Mouse (Mus musculus): ENCODE data around the gene Cyp8b1.

Gene Cyp8b1

GRCm38 (mm10) chr9:121914226-121914757 lies 1.8 kb downstream of the Cyp8b1 start:
- DNase-seq = no peak

GRCm38 (mm10) chr9:121912786-121913185 lies 3.3 kb downstream of the Cyp8b1 start:
- DNase-seq = no peak

DNA sequence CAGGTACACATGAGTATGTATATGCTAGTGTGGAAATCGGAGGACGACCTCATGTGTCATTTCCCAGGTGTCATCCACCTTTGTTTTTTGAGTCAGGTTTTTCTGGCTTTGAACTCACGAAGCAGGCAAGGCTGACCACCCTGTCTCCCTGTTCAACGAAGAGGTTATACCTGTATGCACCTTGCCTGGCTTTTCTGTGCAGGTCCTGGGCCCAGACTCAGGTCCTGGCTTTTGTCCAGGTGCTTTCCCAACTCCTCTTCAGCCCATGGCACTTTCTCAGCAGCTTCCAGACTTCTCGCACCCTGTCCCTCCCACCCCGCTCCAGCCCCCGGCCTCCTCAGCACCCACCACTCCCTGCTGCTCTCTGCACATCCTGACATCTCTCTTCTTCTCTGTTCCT lies 4.9 kb downstream of the Cyp8b1 start:
- no peak for DNase-seq

GRCm38 (mm10) chr9:121909635-121910034 lies 6.5 kb downstream of the Cyp8b1 start:
- no peak for DNase-seq

GRCm38 (mm10) chr9:121908321-121908720 lies 7.8 kb downstream of the Cyp8b1 start:
- DNase-seq = no peak

DNA sequence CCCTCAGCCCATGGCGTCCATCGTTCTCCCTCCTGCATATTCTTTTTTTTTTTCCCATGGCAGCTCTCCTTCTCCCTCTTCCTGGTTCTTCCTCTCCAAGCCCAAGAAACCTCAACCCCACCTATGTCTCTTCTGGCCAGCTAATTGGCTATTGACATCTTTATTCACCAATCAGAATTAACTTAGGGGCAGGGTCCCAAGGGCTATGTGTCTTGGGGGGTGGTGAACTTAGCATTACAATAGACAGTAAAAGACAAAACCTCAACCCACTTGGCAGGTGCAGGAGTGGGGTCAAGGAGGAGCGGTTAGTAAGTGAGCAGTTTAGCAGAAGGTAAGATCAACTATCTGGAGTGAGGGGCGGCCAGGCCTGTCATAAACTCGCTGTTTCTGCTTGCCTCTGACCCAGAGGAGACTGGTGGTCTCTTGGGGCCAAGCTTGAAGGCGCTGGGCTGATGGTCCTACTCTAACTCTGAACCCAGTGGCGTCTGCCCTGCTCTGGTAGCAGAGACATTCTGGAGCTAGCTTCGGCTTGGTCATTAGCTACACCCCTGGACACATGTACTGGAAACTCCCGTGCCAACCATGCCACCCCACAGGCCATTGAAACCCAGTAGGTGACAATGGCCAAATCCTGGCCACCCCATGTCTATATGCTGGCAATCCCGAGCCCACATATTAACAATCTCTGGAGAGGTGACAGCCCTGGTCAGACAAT lies 8.6 kb downstream of the Cyp8b1 start:
- no peak for DNase-seq

DNA sequence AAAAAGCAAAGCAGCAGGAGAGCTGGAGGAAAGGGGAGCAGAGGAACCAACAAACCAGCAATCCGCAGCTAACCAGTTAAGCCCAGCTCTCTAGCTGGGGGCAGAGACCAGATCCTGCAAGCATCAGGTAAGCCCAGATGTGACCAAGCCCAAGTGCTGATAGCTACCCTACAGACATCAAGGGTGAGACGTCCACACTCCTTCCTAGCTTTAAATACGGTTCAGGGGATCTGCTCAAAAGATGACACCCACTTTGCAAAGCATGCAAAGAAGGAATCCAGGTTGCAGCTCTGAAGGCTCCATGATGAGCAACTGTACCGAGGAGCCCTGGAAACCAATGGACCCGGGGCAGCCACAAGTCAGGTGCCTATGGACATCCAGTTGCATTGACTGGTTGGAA lies 9.6 kb downstream of the Cyp8b1 start:
- no peak for DNase-seq

GRCm38 (mm10) chr9:121905556-121906185 lies 10.4 kb downstream of the Cyp8b1 start:
- DNase-seq = no peak

DNA sequence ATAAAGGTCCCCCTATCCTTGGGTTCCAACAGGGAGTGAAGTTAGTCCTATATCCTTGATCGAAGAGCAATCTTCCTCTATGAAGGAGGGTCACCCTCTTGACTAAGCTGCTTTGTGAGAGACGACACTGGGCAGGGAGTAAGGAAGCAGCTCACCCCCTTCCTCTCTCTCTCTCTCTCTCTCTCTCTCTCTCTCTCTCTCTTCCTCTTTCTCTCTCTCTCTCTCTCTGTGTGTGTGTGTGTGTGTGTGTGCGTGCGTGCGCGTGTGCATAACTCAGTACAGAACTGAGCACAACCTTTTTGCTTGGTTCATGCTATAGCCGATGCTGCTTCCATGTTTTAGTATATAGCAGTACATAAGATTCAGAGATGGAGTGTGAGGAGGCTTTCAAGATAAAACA lies 11.2 kb downstream of the Cyp8b1 start:
- no peak for DNase-seq

DNA sequence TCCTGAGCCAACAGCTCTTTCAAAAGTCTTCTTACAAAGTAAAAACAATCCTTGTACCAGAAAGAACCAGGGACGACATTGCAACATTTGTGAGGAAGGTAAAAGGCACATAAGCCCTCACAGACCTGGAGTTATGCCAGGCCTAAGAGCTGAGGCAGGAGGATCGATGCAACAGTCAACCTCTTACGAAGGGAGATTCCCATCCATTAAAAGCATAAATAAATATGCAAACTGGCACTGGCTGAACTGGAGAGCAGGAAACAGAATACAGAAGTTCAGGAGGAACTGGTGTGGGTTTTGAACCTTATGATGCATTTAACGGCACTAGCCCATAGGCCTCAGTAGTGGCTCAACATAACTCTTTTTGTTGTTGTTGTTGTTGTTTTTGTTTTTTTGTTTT lies 11.8 kb downstream of the Cyp8b1 start:
- DNase-seq = no peak

GRCm38 (mm10) chr9:121903476-121904305 lies 12.4 kb downstream of the Cyp8b1 start:
- DNase-seq = no peak

DNA sequence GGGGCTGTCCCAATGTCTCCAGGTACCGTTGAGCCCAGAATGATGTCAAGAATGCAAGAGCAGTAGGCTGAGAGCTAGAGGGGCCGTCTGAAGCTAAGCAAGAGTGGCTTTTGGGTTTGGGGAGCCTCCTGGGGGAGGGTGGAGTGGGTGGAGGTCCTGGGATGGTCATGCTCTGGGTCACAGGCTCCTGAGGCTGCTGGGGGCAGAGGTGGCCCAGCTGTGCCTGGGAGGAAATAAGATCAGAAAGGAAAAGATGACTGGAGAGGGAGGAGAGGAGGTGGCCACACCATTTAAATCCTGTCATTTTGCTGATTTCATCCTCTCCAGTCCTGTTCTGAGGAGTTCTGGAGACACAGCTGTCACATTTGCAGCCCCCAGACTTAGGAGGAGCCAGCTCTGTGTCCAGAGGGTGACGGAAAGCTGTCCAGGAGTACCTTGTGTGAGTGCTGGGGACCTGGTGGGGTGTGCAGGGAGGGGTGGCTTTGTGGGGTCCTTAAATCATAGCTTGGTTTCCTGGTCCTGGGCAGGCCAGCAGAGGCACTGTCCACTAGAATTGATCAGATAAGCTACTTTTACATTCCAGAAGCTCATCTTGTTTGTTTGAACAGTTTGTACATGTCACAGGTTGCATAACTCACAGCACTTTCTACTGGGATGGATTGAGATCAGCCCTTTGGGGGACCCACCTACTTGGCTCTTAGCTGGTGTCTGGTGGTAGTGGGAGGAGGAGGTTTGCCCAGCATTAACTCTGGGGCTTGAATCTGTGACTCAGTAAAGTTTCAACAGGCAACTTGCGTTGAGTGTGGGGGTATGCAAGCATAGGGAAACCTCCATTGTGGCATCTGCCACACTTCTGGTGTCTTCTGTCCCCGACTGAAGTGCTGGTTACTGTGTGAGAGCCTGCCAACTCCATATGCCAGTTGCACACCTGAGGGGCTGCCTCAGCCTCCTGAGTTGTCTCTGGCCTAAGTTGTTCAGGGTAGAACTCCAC lies 14.1 kb downstream of the Cyp8b1 start:
- DNase-seq = no peak

GRCm38 (mm10) chr9:121900282-121900855 lies 15.7 kb downstream of the Cyp8b1 start:
- DNase-seq = no peak

GRCm38 (mm10) chr9:121899306-121899705 lies 16.8 kb downstream of the Cyp8b1 start:
- no peak for DNase-seq

DNA sequence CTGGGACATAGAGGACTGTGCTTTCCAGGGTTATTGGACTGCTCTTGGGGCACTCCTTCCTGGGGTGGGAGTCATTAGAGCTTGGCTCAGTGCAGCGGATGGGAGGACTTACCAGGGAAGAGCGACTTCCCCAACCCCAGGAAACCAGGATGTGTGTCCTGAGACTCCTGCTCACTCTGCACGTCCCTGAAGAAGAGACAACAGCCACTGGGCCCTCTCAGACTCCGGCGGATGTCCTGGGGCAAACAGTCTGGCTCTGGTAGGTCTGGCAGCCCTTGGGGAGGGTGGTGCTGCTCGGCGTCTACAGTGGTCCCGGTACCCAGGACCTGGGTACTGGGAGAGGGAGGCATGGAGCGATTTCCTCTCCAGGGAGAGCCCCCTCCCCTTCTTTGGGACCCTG lies 17.9 kb downstream of the Cyp8b1 start, which contains the start of gene Ackr2:
TSS of gene Ackr2 (plus strand) at position 111 of the 400 bp plus-strand sequence.
- no peak for DNase-seq

GRCm38 (mm10) chr9:121896820-121897219 lies 19.3 kb downstream of the Cyp8b1 start:
- no peak for DNase-seq

DNA sequence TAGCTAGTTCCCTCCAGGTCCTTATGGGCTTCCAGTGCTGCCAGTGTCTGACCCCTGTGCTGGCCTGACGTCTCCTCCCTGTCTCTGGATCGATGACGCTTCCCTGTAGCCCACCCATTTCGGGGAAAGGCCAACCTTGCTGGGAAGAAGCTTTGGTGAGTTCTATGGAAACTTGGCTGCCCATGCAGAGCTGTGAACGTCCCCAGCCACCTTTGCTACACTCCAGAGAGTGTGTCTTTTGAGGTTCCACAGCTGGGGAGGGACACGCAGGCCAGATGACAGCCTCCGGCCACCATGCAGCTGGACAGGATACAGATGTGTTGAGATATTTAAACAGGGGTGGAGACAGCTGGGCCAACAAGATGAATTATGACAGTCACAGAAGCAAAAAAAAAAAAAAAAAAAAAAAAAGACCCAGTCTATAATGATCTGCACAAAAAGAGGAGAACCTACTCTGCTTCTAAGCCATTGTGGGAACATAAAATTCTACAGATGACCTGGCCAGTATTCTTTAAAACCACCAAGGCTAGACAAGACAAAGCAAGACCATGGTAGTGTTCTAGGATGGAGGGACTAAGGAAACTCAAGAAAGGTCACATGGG lies 20.6 kb downstream of the Cyp8b1 start:
- no peak for DNase-seq

DNA sequence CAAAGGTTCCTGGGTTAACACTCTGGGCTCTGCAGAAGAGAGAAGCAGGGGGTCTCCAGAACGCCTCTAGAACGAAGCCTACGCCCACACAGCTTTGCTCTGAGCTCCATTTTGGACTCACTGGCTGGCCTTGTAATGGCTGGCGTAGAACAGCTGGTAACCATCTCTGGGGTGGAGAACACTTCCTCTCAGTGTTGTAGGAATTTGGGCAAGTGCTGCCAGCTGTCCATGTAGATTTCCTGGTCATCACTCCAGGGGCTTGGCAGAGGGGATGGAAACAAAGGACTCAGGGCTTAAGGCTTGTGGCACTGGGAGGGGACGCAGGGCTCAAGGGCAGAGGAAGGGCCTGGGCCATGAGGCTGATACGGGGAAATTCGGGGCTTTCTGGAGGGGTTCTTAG lies 21.7 kb downstream of the Cyp8b1 start:
- DNase-seq = no peak

- DNase-seq = no peak
Observed at GRCm38 (mm10) chr9:121892057-121892687, 23.9 kb downstream of the Cyp8b1 start.

GRCm38 (mm10) chr9:121891301-121891700 lies 24.8 kb downstream of the Cyp8b1 start:
- no peak for DNase-seq

DNA sequence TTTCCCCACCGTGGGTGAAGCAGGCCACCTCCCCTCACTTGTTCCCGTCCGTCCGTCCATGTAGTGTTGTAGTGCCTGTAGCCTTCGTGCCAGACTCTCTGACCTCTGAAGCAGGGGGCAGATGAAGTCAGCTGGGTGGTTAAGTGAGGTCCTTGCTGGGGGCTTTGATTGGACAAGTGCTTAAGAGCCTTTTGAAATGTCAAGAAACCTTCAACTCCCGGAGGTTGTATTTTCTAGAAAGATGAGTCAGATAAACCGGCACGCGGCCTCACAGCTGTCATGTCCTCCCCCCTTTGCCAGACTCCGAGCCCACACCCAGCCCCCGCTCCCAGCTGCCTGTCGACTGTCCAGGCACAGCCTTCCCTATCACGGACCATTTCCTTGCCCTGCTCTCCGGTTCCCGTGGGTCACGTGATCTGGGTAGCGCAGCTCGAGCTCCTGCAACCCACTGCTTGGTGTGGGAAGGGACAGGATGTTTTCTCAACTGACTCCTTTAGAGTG lies 25.6 kb downstream of the Cyp8b1 start:
- DNase-seq = peak; percentile 62

Data from embryo, embryonic 11 days (tissue).